Mouse (Mus musculus) megakaryocyte, embryonic 14.5 days (primary cell): ENCODE data around the gene Pgf. TPM values are rescaled to one million over a fixed set of nuclear protein-coding genes. Genes with fewer than 3 reads are reported as not detected.
"Not testable (repeated sequence)": the region's sequence is repeated elsewhere in the genome, so short reads cannot be mapped to it uniquely, and the experiment has no call there.

Source experiments
- H3K27me3 ChIP-seq: replicated peaks from 2 replicates; pipeline ENCODE3; 2012; ENCODE audit warnings: inconsistent platforms
- H3K36me3 ChIP-seq: replicated peaks from 2 replicates; pipeline ENCODE3; 2012; ENCODE audit warnings: low read length, inconsistent platforms, mixed read lengths
- H3K4me1 ChIP-seq: 2 replicates; pipeline ENCODE4 v1.6.1; 2012; ENCODE audit warnings: inconsistent platforms
- H3K4me3 ChIP-seq: replicated peaks from 2 replicates; pipeline ENCODE3; 2012; ENCODE audit warnings: moderate library complexity, mild to moderate bottlenecking, inconsistent platforms
- H3K9me3 ChIP-seq: 2 replicates; pipeline ENCODE4 v1.6.1; 2012; ENCODE audit warnings: inconsistent platforms
- FLI1 ChIP-seq: IDR thresholded peaks from 2 replicates; pipeline ENCODE4 v1.6.1; 2012; ENCODE audit warnings: low read length, inconsistent platforms, mixed read lengths
- GATA1 ChIP-seq: IDR thresholded peaks from 3 replicates; pipeline ENCODE4 v1.6.1; 2012; ENCODE audit warnings: mixed read lengths, low read length, inconsistent platforms, borderline replicate concordance
- polyA plus RNA-seq: library from polyadenylated mRNA; stranded (reverse); fragments of >175 nt; gene quantifications from 2 replicates; pipeline ENCODE4 v1.2.3, GENCODE M21; 2012; ENCODE audit warnings: low replicate concordance; ENCODE audit not compliant: insufficient read depth

The Pgf gene
- polyA plus RNA-seq, 1 experiment, result 0.10 TPM

- peaks cover 64% of the 10 kb centered on the region for H3K27me3 ChIP-seq
- peaks cover 29% of the 10 kb centered on the region for H3K4me1 ChIP-seq
Measured at GRCm38 (mm10) chr12:85146355-85146754, 31.2 kb downstream of the Pgf start.

DNA sequence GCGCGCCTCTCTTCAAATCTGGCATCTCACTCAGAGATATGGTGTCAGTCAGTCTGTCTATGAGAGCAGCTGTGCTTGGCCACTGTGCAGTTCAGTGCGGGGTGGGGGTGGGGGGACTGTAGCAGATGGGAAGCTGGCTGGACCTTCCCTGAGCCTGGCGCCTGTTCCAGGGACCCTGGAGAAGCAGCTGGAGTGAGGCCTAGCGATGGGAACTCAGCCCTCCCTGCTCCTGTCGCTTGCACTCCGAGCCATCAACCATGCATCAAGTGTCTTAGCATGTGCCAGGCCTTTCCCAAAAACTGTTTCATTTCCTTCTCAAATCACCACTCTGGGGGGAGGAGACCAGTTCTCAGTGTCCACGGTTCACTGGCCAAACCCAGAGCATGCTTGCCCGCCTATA, 32.0 kb downstream of the Pgf start:
- Histone ChIP-seq H3K4me3 (no peak overlapping the region), H3K4me1 (peaks cover 24% of the 10 kb centered on the region), H3K36me3 (no peaks in the 10 kb centered on the region), H3K9me3 (0 out of 2 replicates have a peak, but pooled peaks cover 3% of the 10 kb centered on the region), H3K27me3 (peaks cover 62% of the 10 kb centered on the region)
- no peak for TF ChIP-seq GATA1

More at GRCm38 (mm10) chr12:85146355-85146754, 31.2 kb downstream of the Pgf start:
- TF ChIP-seq GATA1 (no peak), FLI1 (no peak)
- 0 out of 2 replicates have a peak, but pooled peaks cover 3% of the 10 kb centered on the region for H3K9me3 ChIP-seq
- H3K4me3 ChIP-seq, result no peak overlapping the region
- no peaks in the 10 kb centered on the region for H3K36me3 ChIP-seq

- H3K9me3 ChIP-seq, result 0 out of 2 replicates have a peak, but pooled peaks cover 3% of the 10 kb centered on the region
- peaks cover 59% of the 10 kb centered on the region for H3K27me3 ChIP-seq
- H3K4me1 ChIP-seq, result peaks cover 30% of the 10 kb centered on the region
- no peak for TF ChIP-seq GATA1
- TF ChIP-seq FLI1, result no peak
- no peak overlapping the region for H3K4me3 ChIP-seq
- H3K36me3 ChIP-seq, result no peaks in the 10 kb centered on the region
Measured at GRCm38 (mm10) chr12:85144821-85145220, 32.8 kb downstream of the Pgf start.

DNA sequence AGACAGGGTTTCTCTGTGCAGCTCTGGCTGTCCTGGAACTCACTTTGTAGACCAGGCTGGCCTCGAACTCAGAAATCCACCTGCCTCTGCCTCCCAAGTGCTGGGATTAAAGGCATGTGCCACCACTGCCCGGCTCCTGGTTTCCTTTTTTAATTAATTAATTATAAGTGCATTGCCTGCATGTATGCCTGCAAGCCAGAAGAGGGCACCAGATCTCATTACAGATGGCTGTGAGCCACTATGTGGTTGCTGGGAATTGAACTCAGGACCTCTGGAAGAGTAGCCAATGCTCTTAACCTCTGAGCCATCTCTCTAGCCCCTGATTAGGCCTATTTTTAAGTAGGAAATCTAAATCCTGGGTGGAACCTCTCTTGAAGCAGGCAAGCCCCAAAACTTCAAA, 33.3 kb downstream of the Pgf start:
- H3K27me3 ChIP-seq, result peaks cover 54% of the 10 kb centered on the region
- not testable (repeated sequence) for H3K36me3 ChIP-seq, H3K9me3 ChIP-seq

DNA sequence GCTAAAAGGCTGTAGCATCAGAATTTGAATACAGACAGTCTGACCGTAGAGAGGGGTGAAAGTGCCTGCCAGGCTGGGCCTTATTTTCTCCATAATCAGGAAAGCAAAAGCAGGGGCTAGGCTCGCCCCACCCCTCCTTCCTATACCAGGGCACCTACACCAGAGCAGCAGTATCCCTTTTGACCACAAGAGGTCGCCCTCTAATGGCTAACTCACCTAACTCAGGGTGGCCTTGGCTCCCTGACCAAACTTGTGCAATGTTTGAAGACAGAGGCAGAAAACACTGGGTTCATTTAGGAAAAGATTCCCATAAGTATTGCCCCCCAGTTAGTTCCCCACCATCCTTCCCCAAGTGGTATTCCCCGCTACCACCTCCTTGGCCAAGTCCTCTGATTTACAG, 34.8 kb downstream of the Pgf start:
- TF ChIP-seq FLI1, result no peak
- TF ChIP-seq GATA1, result no peak
- Histone ChIP-seq H3K9me3 (0 out of 2 replicates have a peak, but pooled peaks cover 3% of the 10 kb centered on the region), H3K4me3 (no peak overlapping the region), H3K27me3 (peaks cover 57% of the 10 kb centered on the region), H3K36me3 (no peaks in the 10 kb centered on the region), H3K4me1 (peaks cover 32% of the 10 kb centered on the region)

More for the DNA sequence above, 33.3 kb downstream of the Pgf start:
- H3K4me1 ChIP-seq, result peaks cover 32% of the 10 kb centered on the region
- not testable (repeated sequence) for H3K4me3 ChIP-seq

GRCm38 (mm10) chr12:85141096-85141495, 36.5 kb downstream of the Pgf start:
- peaks cover 20% of the 10 kb centered on the region for H3K4me1 ChIP-seq
- TF ChIP-seq FLI1, result no peak
- no peak for TF ChIP-seq GATA1
- peaks cover 41% of the 10 kb centered on the region for H3K27me3 ChIP-seq
- 0 out of 2 replicates have a peak, but pooled peaks cover 3% of the 10 kb centered on the region for H3K9me3 ChIP-seq
- H3K36me3 ChIP-seq, result peaks cover 4% of the 10 kb centered on the region
- H3K4me3 ChIP-seq, result no peak overlapping the region

DNA sequence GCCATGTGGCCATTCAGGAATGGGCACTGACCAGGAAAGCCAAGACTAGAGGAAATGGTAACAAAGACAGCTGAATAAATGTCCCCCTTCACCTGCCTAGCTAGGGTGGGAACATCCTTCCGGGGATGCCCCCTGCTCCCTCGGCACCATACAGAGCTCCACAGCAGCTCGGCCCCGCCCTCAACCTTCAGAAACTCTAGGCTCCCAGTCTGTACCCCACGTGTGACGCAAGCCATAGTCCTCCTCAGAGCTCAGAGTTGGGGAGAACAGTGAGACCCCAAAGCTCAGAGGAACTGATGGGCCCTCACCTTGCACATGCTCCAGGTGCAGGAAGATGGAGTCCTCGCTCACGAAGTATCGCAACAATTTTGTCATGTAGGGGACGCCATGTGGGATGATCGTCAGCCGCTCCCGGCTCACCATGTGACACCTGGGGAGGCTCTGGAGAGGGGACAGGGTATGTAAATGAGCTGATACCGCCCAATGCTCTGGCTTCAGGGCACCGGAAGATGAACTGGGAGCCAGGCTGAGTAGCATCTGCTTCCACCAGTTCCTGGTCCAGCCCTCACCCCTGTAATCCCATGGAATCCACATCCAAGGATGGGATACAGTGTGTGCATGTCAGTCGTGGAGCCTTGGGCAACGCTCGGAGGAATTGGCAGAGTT, 37.4 kb downstream of the Pgf start:
- H3K9me3 ChIP-seq, result 0 out of 2 replicates have a peak, but pooled peaks cover 3% of the 10 kb centered on the region
- peaks cover 35% of the 10 kb centered on the region for H3K27me3 ChIP-seq
- TF ChIP-seq GATA1 (no peak), FLI1 (no peak)
- peaks cover 21% of the 10 kb centered on the region for H3K4me1 ChIP-seq
- peak overlapping the region; percentile 87 for H3K4me3 ChIP-seq
- H3K36me3 ChIP-seq, result peaks cover 13% of the 10 kb centered on the region

- no peak for TF ChIP-seq GATA1
- no peak for TF ChIP-seq FLI1
Measured at GRCm38 (mm10) chr12:85136627-85137026, 41.0 kb downstream of the Pgf start.

GRCm38 (mm10) chr12:85135513-85136470, 41.8 kb downstream of the Pgf start:
- Histone ChIP-seq H3K36me3 (peaks cover 55% of the 10 kb centered on the region), H3K27me3 (peaks cover 17% of the 10 kb centered on the region), H3K9me3 (no peaks in the 10 kb centered on the region), H3K4me3 (no peak overlapping the region), H3K4me1 (peaks cover 35% of the 10 kb centered on the region)
- no peak for TF ChIP-seq FLI1

More at GRCm38 (mm10) chr12:85136627-85137026, 41.0 kb downstream of the Pgf start:
- Histone ChIP-seq H3K9me3 (no peaks in the 10 kb centered on the region), H3K27me3 (peaks cover 23% of the 10 kb centered on the region), H3K36me3 (peaks cover 47% of the 10 kb centered on the region), H3K4me1 (peaks cover 33% of the 10 kb centered on the region), H3K4me3 (no peak overlapping the region)
